Mouse (Mus musculus) spleen, postnatal 4 days (tissue): ENCODE data around the gene Ebf1.

Experiments used
- DNase-seq, 2 experiments: peaks; one replicate each; pipeline ENCODE4 v3.0.0; 2022; ENCODE audit warnings: low spot score in 2 of 2

The Ebf1 gene

DNA sequence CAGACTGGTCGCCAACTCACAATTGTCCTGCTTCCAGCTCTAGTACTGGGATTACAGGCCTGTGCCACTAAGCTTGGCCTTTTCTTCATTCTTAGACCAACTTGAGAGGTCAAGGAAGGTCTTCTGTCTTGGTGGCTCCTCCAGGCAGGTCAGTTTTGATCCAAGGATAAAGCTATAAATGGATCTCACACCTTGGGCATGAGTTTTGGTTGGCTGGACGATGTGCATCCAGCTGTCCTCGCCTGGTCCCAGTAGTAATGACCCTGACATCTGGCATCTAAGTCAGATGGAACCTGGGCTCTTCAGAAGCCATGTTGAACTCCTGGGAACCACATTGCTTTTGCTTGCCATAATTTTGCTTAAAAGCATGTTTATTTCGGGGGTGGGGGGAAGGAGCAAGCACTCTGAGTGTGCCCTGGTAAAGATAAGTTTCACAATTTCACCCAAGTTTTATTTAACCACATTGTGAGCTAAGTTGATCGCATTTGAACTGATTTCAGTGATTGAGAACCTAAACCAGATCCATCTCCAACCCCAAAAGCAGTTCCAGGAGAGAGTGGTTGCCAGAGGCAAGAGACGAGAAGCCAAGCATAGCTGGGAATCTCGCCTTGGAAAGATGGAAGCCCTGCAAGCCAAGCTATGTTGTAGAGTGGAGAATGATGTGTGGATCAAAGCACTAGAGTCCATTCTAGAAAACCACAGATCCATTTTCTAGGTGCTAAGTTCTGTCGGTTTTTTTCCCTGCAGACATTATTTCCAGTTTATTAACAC is 85.8 kb downstream of the Ebf1 start:
- DNase-seq: no peak

DNA sequence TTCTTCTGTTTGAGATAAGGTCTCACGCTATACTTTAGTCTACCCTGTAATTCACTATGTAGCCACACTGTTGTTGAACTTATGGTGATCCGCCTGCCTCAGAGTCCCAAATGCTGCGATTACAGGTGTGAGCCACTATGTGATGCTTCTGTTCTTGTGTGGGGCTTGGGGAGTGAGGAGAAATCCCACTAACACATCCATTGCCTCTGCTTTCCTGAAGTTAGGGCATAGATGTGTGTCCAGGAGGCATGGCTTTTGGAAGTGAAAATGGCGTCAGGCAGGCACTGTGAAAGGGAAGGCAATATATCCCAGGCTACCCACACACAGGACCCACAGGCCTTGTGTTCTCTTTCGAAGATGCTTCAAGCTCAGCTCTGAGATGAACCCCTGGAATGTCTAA is 86.8 kb downstream of the Ebf1 start:
- DNase-seq: no peak

DNA sequence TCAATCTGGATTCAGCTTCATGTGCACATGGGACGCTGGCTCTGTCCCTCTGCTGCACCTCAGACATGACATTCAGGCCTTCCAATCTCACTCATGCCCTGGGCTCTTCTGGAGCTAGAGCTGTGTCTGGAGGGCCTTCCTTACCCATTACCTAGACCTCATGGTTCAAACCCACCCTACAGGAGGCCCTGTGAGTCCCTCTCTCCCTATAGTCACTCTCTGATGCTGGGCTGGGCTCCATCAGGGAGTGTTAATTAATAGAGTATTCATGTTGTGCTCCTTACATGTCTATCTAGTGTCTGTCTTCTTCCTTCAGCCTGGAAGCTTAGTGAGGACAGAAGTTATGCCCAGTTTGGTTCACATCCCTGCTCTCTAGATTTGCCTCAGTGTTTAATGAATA is 88.7 kb downstream of the Ebf1 start:
- DNase-seq: no peak

DNA sequence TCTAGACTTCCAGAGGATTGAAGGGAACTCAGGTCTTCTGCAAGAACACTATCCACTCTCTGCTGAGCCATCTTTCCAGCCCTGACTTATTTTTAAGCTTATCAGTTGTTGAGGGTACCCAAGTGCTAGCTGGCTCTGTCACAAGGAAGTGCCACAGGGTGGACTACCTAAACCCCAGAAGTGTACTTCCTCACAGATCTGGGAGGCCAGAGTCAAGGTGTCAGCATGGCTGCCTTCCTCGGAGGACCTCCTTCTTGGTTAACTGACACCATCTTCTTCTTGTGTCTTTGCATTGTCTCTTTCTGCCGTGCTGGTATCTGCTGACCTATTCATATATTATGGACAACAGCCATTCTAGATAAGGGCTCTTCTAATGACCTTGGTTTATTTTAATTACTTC is 89.3 kb downstream of the Ebf1 start:
- DNase-seq: no peak

DNA sequence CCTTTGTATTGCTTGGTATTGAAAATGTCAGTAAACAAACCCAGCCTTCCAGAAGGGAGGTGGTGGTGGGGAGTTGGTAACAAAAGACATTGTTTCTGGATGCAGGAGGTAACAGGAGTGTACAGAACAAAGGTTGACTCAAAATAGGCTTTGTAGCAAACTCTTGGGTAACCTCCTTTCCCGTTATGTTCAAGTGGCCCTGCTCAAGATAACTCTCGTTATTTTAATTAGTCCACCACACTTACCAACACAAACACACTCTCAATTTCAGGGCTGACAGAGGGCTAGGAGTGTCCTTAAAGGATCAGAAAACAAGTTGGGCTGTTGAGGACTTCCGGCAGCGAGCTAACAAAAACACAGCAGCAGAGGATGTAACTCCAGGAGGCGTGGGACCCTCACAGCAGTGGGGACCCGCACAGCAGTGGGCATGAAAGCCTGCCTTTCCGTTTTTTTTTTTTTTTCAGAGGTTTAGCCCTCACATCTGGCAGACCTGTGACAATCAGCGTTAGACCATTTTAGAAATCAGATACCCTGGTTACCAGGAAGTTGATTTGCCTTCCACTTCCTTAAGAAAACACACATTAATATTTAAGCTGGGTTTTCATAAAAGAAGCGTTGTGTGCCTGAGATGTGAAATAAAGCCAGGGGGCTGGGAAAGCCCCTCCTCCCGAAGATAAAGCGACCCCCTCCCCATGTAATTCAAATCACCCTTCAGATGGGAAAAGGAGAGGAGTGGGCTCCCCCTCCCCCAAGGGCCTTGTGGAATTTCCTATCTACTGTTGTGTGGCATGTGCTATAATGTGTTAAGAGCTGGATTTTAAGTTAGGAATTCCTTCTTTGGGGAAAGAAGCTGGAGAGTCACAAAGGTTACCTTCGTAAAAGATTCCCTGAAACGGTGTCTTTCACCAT is 90.5 kb downstream of the Ebf1 start:
- no peak for DNase-seq

DNA sequence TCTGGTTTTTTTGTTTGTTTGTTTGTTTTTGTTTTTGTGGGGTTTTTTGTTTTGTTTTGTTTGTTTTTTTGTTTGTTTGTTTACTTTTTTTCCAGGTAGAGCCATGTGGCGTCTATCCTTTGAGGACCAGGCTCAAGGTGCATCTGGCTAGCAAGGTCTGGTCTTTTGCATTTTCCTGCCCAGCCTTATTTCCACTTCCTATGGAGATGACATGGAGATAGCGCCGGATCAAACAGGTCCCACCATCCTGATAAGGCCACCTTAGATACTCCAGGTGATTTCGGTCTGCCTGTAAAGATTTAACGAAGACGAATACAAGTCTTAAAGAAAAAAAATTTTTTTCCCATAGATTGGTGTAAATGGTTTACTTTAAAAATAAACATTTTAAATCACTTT is 91.2 kb downstream of the Ebf1 start:
- DNase-seq: no peak

DNA sequence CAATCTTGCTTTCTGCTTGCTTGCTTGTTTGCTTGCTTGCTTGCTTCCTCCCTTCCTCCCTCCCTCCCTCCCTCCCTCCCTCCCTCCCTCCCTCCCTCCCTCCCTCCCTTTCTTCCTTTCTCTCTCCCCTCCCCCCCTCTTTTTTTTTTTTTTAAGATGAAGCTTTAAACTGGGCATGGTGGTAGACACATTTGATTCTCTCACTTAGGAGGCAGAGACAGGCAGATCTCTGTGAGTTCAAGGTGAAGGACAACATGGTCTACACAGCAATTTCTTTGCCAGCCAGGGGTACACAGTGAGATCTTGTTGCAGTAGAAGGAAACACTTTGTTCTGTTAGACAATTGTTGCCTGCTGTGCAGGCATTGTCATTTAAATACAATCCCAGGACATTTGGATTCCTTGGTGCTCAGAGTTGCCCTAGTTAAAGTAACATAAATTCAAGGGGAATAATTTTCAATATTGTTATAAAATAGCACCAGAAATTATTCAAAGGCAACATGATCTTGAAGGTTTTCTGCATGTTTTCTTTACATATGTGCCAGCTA is 92.0 kb downstream of the Ebf1 start:
- DNase-seq: no peak

DNA sequence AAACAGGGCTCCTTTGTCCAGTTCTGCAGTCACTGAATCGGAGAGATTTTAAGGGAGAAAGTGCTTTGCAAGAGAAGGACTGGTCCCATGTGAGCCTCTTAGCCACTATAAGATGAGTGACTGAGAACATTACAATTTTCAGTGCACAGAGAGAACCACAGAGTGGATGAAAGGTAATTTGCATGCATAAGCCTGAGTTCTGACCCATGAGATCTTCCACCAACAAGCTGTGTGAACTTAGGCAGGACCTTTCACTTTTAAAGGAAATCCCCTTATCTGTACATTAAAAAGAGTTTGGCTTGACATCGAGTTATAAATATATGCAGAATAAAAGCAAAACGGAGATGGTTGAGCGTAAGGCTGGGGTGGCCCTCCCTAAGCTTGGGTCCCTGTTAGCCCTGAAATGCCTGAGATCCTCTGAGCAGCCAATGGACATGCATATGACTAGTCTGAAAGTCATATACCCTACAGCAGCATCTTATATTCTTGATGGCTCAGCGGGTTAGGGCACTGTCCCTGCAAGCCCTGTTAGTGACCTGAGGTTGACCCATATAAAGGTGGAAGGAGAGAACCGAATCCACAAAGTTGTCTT is 92.8 kb downstream of the Ebf1 start:
- DNase-seq: no peak

DNA sequence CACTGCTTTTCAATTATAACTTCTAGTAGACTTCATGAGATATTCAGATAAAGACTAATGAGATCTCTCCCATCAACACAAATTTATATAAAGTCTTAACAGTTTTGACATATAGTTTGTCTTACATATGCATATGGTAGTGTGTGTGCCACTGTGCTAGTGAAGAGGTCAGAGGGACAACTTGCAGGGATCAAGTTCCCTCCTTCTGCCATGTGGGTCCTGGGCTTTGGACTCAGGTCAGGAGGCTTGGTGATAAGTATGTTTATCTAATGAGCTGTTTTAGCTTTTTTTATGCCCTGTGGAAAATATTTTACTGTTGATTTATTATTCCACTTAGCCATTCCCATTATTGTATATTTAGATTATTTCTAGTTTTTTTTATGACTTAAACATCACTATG is 93.7 kb downstream of the Ebf1 start:
- DNase-seq: no peak

DNA sequence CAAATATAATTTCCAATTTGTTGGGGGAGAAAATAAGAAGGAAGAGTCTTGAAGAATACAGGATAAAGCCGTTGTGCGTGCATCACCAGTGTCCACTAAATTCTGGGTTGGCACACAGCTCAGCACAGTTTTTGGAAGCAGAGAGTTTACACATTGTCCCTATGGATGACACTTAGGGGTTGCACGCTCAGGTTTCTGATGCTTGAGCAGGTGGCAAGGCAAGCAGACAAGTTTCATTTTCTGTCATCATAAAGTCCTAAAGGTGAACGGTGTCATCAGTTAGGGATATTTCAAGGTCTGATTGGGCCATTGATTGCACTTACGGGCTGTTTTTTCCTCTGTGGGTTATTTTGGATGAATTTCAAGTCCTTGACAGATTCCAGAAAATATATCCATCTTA is 97.1 kb downstream of the Ebf1 start:
- DNase-seq: no peak

DNA sequence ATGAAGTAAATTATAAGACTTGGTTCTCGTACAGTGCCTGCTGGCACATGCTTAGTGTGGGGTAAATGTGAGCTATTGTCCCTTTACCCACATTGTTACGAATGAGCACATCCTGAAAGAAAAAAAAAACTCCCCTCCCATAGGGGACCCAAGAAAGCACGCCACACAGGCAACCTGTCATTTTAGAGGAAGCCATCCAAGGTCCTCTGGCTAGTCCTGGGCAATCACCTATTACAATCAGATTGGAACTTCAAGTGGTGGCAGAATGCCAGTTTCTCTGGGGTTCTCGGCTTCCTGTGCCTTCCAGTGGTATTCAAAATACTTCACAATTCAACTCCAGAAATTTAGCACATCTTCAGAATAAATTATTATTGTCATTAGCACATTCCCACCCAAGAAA is 98.7 kb downstream of the Ebf1 start:
- DNase-seq: no peak

DNA sequence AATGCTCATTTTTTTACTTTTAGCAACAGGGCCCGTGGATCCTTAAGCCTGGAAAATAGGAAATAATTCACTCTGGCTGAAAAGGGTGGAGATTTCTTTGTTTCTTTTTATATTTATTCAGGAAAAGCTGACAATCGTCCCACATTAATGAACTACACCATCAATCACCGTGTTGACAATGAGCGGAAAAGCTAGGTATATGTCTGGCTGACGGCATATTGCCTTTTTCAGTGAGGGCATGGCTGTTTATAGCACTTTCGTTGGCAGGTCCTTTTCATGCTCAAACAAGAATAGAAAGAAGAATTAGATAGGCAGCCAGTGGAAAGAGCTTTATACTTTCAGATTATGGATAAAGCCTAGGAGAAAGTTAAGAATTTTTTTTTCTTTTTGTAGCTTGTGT is 99.8 kb downstream of the Ebf1 start:
- no peak for DNase-seq

DNA sequence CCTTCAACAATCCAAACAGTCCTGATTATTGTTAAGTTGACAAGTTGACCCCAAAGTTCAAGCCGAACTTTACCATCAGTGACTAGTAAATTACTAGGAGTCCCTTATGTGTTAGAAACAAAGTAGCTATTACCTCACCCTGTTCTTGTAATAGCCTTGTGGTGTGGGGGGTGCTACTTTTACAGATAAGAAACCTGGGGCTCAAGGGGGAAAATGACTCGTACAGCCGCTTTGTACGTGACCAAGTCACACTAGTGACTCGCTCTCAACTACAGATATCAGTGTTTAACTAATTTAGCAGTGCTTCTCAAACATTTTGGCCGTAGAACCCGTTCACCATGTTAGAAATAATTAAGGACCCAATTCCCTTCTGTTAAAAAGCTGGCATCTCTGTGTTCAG is 100.5 kb downstream of the Ebf1 start:
- no peak for DNase-seq

DNA sequence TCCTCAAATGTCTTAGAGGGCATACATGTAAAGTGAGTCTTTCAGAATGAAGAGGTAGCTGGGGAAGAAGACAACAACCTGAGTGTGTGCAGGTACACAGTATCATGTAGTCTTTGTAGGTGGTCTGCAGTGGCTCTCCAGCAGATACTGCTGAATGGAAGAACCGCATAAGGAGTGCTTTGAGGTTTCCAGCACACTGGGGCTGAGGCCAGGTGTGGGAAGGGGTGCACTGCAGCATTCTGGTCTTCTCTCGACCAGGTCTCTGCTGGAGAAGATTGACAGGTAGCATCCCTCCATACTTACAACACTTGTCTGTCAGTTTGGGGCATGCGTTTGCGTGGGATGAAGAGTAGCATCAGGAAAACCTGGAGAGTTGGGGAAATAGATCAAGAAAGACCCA is 104.9 kb downstream of the Ebf1 start:
- no peak for DNase-seq

DNA sequence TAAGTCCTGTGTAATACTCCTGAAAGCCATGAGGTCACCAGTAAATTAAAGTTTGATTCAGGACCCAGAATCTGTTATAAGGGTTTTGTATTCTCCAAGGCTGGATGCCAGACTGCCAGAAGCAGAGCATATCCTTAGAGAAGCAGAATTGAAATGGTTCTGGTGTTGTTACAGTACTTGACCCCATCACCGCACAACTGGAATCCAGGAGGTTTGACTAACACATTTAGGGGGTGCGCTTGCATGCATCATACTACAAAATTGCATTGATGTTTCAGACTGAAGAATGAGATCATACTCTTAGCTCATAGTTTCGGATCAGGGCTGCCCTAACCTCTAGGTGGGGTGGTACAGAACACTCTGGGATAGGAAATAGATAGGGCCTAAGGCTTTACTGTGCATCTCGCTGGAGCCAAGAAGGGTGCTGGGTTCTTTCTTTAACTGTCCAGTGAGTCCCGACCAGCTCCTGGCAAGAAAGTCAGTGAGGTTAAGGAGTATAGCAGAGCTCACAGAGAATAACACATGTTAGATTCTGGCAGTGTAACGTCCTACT is 106.9 kb downstream of the Ebf1 start:
- DNase-seq: no peak

DNA sequence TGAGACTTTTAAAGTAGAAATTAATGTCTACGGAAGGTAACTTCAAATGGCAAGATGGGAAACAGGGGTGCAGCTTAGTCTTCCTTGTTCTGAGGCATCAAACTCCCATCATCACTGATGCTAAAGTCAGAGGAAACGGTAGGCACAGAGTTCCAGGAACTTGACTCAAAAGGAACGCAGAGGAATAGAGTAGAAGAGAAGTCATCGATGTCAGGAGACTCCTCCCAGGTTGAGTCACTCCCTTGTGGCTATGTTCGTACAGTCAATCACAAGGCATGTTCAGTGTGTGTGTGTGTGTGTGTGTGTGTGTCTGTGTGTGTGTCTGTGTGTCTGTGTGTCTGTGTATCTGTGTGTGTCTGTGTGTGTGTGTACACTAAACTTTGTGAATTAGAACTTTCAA is 108.6 kb downstream of the Ebf1 start:
- no peak for DNase-seq

DNA sequence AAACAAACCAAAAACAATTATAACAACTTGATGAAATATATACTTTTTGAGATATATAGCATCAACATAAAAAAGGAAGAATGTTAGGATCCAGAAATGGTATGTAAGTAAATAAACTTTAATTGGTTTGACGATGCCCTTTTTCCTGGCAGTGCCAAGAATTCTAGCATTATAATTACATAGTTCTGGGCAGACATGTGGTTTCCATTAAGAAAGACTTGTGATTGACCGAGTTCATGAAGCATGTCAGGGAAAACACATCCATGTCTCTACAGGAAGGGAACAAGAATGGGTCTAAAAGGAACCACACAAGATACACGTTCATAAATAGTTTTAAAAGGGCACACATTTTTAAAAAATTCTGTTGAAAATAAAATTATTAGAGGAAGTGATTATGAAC is 110.3 kb downstream of the Ebf1 start:
- DNase-seq: no peak

DNA sequence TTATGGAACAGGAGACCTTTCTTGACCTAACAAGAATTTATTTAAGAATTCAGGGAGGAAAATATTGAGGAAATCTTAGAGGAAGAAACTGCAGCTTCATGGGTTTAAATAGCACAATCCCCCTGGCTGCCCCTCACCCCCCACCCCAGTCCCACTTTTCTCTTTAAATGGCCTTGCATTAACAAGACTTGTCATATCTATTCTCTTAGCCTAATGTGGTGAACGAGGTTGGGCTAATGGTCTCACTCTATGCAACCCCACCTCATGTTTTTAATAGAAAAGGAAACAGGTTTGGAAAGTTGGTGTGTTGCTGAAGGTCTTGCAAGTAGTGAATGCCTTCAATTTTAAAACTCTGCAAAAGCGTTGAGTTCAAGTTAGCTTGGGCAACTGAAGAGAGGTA is 110.7 kb downstream of the Ebf1 start:
- no peak for DNase-seq

DNA sequence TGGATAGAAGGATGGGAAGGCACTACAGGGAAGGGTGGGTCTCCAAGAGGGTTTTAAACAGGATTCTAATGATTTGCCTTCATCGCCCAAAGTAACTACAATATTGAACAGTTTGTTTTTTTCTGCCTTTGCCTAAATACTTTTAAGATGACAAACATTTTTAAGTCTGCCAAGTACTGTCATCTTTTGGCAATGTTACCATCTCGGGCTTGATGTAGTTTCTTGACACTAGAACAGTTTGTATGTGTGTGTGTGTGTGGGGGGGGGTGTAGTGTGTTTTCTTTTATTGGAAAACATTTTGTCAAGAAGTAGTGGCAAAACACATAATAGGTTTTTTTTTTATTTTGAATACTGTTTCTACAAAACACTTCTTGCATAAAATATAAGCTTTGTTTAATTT is 111.2 kb downstream of the Ebf1 start:
- DNase-seq: no peak

DNA sequence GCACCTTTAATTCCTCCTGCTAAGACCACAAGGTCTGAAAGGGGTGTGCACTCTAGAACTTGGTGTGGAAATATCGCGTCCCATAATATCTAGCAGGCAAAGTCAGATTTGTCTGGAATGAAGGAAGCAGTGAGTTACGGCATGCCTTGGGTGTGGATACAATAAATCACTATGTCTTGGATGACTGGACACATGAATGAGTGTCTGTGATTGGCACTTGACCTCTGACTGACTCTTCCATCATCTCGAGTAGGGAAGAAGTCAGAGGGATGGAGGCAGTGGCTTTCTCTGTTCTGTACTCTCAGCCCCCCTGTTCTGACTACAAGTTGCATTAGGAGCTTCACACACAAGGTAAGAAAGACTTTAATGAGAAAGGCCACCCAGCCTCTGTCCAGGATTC is 112.8 kb downstream of the Ebf1 start:
- no peak for DNase-seq

DNA sequence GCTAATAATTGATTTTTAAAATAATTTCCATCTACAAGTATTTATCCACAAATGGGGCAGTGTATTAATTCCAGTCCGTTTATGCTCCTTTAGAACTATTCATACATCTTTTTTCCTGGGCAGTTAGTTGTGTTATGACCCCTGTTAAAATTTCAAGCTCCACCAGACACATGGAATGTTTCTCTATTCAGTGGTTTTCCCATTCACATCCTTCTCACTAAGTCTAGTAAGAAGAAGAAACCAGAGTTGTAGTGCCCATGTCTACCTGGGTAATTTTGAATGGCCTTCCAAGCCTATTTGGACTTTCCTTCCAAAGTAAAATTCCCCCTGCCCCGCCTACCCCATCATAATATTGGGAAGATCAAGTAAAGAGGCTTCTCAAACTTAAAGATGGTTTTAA is 114.6 kb downstream of the Ebf1 start:
- no peak for DNase-seq

DNA sequence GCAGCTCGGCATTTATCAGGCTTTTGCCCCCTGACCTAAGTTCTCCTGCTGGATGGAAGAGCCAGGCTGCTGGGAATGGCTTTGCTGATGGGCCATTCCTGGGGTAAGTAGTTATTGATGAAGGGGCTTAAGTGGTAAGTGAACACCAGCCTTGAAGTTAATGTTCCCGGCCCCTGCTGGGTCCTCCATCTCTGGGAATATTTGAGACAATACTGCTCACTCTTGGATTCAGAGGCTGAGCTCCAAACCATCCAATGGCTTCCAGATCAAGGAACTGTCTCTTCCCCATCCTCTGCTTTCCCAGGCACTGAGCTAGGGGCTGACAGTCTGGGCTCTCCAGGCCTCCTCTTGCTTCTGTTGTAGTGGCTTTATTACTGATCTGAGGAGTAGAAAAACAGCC is 116.2 kb downstream of the Ebf1 start:
- no peak for DNase-seq
